9 mouse cellular contexts compared by ENCODE assay signal in the genomic region with DNA sequence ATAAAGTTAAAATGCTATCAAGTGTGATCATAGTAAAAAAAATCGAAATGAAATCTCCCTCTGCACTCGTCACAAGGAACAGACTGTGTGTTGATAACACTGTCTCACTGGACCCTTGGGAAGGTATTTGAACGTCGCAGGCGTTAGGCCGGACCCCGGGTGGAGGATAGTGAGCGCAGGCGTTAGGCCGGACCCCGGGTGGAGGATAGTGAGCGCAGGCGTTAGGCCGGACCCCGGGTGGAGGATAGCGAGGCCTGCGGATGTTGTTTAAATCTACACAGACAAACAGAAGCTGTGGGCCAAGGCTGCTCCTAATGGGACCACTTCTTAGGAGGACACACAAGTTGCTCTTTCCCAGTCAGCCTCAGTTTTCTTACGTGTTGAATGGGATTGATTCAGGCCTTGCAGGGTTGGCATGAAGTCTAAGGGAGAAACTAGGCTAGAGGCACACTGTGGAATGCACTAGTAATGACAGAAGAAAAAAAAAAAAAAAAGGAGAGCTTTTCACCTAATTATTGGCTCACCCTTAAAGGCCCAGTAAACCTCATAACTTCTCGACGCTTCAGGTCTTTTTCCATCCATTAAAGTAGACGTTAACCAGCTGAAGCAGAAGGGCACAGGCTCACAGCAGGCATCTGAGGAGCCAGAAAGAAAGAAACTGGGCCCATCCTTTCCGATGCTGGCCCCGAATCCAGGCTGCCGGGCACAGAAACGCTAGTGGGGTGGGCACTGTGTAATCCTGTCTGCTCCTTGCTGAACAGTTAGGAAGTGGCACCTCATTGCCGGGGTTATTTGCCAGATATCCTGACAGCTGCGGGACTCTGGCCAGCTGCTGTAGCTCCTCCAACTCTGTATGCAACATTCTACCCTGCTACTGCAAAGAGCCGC.
DNase-seq lines count a peak whose midpoint lies in the region; ATAC-seq and TF ChIP-seq lines count a peak whose summit lies in the region.
"Had no signal": no experiment of that assay in that cellular context is flagged by ENCODE, and none has a peak within 500 bp of the region (broad histone marks: within the 10 kb centered on the region; RNA-seq: fewer than 3 reads in every experiment).

No protein-coding gene starts in this region.

- H3K9me3 ChIP-seq in forebrain, embryonic 13.5 days (replicated peaks), result no peaks in the 10 kb centered on the region
- H3K9me3 ChIP-seq in forebrain, embryonic 10.5 days, result no peaks in the 10 kb centered on the region
- no peaks in the 10 kb centered on the region for H3K9me3 ChIP-seq in midbrain, embryonic 11.5 days (ENCODE audit: control insufficient read depth, low read length)
- no peaks in the 10 kb centered on the region for H3K9me3 ChIP-seq in midbrain, embryonic 10.5 days (replicated peaks)
- H3K9me3 ChIP-seq in limb, embryonic 14.5 days (ENCODE audit: control insufficient read depth, low read length), result no peaks in the 10 kb centered on the region

- peaks cover 5% of the 10 kb centered on the region for H3K4me1 ChIP-seq in forebrain, embryonic 13.5 days
- peaks cover 38% of the 10 kb centered on the region for H3K4me1 ChIP-seq in forebrain, embryonic 10.5 days
- H3K4me1 ChIP-seq in midbrain, embryonic 11.5 days (ENCODE audit: control insufficient read depth, insufficient read depth, low read length), result no peaks in the 10 kb centered on the region
- H3K4me1 ChIP-seq in midbrain, embryonic 10.5 days, result peaks cover 13% of the 10 kb centered on the region; the same call in 1 of the 2 replicates
- H3K4me1 ChIP-seq in limb, embryonic 14.5 days (ENCODE audit: control insufficient read depth, insufficient read depth, low read length), result peaks cover 13% of the 10 kb centered on the region; the same call in 1 of the 2 replicates

- H3K27ac ChIP-seq in forebrain, embryonic 13.5 days, result no peak overlapping the region; the same call in 1 of the 2 replicates
- H3K27ac ChIP-seq in forebrain, embryonic 10.5 days, result no peak overlapping the region
- no peak overlapping the region for H3K27ac ChIP-seq in midbrain, embryonic 11.5 days (ENCODE audit: low read depth, low read length)
- H3K27ac ChIP-seq in midbrain, embryonic 10.5 days (replicated peaks), result no peak overlapping the region
- no peak overlapping the region for H3K27ac ChIP-seq in limb, embryonic 14.5 days (replicated peaks; ENCODE audit: low read depth, low read length)

- WGBS in forebrain, embryonic 13.5 days, result 65% methylated on average over 28 of the region's 28 CpGs
- 76% methylated on average over 28 of the region's 28 CpGs for WGBS in forebrain, embryonic 10.5 days
- WGBS in midbrain, embryonic 11.5 days, result 73% methylated on average over 28 of the region's 28 CpGs
- 74% methylated on average over 28 of the region's 28 CpGs for WGBS in midbrain, embryonic 10.5 days
- 44% methylated on average over 28 of the region's 28 CpGs for WGBS in limb, embryonic 14.5 days

- DNase-seq in forebrain, embryonic 10.5 days (ENCODE audit: extremely low spot score, low spot score), result no peak
- DNase-seq in midbrain, embryonic 11.5 days (ENCODE audit: low spot score, missing footprints), result no peak
- DNase-seq in midbrain, embryonic 10.5 days (ENCODE audit: low spot score), result no peak
- DNase-seq in limb, embryonic 14.5 days (ENCODE audit: low spot score), result peak; percentile 58
- peak; percentile 43 for DNase-seq in retina, postnatal 1 day
- no peak for DNase-seq in kidney, postnatal 25 days

- ATAC-seq in forebrain, embryonic 13.5 days, result peak; percentile 19; the same call in 1 of the 2 replicates
- ATAC-seq in midbrain, embryonic 11.5 days (ENCODE audit: low FRiP score), result peak; percentile 41; the same call in 1 of the 2 replicates
- ATAC-seq in limb, embryonic 14.5 days (ENCODE audit: low FRiP score, low read depth), result peak; percentile 63
- no peak for ATAC-seq in megakaryocyte, adult 5-6 weeks (ENCODE audit: poor library complexity, severe bottlenecking)
- ATAC-seq: Patski had no signal

- no peaks in the 10 kb centered on the region for H3K27me3 ChIP-seq in forebrain, embryonic 13.5 days
- no peaks in the 10 kb centered on the region for H3K27me3 ChIP-seq in forebrain, embryonic 10.5 days (ENCODE audit: poor library complexity, severe bottlenecking)
- H3K27me3 ChIP-seq in midbrain, embryonic 11.5 days (ENCODE audit: control insufficient read depth, insufficient read depth, low read length), result no peaks in the 10 kb centered on the region
- H3K27me3 ChIP-seq in midbrain, embryonic 10.5 days (ENCODE audit: low read depth, poor library complexity, severe bottlenecking), result no peaks in the 10 kb centered on the region
- no peaks in the 10 kb centered on the region for H3K27me3 ChIP-seq in limb, embryonic 14.5 days (ENCODE audit: control insufficient read depth, insufficient read depth, low read length)
- H3K27me3 ChIP-seq: Patski had no signal

- TF ChIP-seq POLR2A in limb, embryonic 14.5 days (IDR thresholded peaks at IDR 0.05; ENCODE audit: borderline replicate concordance, extremely low read depth, insufficient read depth, insufficient read length), result no peak

- H3K4me2 ChIP-seq in forebrain, embryonic 13.5 days, result no peak overlapping the region
- H3K4me2 ChIP-seq in midbrain, embryonic 11.5 days, result no peak overlapping the region
- H3K4me2 ChIP-seq in limb, embryonic 14.5 days (replicated peaks; ENCODE audit: low read depth, low read length, severe bottlenecking), result peak overlapping the region; percentile 29

- H3K4me3 ChIP-seq in forebrain, embryonic 13.5 days, result no peak overlapping the region
- no peak overlapping the region for H3K4me3 ChIP-seq in forebrain, embryonic 10.5 days
- no peak overlapping the region for H3K4me3 ChIP-seq in midbrain, embryonic 11.5 days (ENCODE audit: low read depth, low read length)
- H3K4me3 ChIP-seq in midbrain, embryonic 10.5 days, result no peak overlapping the region
- no peak overlapping the region for H3K4me3 ChIP-seq in limb, embryonic 14.5 days (replicated peaks; ENCODE audit: low read length)

- no peak overlapping the region for H3K9ac ChIP-seq in forebrain, embryonic 13.5 days
- no peak overlapping the region for H3K9ac ChIP-seq in midbrain, embryonic 11.5 days (ENCODE audit: low read length)
- H3K9ac ChIP-seq in limb, embryonic 14.5 days (ENCODE audit: low read depth, low read length, severe bottlenecking), result no peak overlapping the region; the same call in 1 of the 2 replicates

- H3K36me3 ChIP-seq in forebrain, embryonic 13.5 days (ENCODE audit: poor library complexity, severe bottlenecking), result no peaks in the 10 kb centered on the region
- H3K36me3 ChIP-seq in forebrain, embryonic 10.5 days (replicated peaks), result no peaks in the 10 kb centered on the region
- H3K36me3 ChIP-seq in midbrain, embryonic 11.5 days (ENCODE audit: control insufficient read depth, insufficient read depth, low read length), result no peaks in the 10 kb centered on the region
- H3K36me3 ChIP-seq in midbrain, embryonic 10.5 days, result no peaks in the 10 kb centered on the region
- H3K36me3 ChIP-seq in limb, embryonic 14.5 days (ENCODE audit: control insufficient read depth, insufficient read depth, low read length), result no peaks in the 10 kb centered on the region

Comparison
In these comparisons a context has a peak if more than half of its experiments do, and no peak if none do; other contexts are left out.
1. DNase-seq: peak in limb, embryonic 14.5 days (single experiment) and retina, postnatal 1 day (single experiment); none in forebrain, embryonic 10.5 days (single experiment), midbrain, embryonic 11.5 days (single experiment), midbrain, embryonic 10.5 days (single experiment) and kidney, postnatal 25 days (0 of 2).